Mouse (Mus musculus): Measurements from ENCODE around the gene Zap70.
"Not testable (repeated sequence)": the region's sequence is repeated elsewhere in the genome, so short reads cannot be mapped to it uniquely, and the experiment has no call there.

Gene Zap70

DNA sequence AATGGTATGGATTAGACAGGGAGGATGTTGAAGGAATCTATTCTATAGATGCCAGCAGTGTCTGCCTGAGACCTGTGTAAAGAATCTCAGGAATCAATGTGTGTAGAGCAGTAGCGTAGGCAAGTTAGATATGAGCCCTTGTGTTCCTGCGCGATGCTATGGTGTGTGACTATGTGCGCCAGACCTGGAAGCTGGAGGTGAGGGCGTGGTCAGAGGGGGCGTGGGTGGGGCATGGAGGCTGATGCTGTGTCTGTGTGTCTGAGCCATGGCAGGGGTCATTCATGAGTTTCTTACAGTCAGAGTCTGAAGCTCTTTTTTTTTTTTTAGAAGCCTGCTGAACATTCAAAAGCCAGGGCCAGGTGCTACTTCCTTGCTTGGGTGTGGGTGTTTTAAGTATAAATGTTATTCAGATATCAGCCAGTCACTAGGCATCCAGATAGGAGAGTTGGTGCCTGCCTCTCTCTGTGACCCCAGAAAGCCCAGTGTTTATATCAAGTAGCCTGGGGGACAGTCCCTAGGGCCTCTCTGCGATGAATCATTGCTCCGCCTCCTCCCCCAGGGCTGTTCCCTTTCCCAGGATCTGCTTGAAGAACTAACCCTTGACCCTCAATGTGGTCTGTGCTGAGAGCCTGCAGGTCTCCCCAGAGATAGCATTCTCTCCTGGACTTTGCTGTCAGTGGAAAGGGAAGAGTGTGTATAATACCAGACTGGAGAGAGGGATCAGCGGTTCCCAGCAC is 10.8 kb downstream of the Zap70 start:
- DNase-seq (ENCODE audit: low read depth, low spot score): no peak

DNA sequence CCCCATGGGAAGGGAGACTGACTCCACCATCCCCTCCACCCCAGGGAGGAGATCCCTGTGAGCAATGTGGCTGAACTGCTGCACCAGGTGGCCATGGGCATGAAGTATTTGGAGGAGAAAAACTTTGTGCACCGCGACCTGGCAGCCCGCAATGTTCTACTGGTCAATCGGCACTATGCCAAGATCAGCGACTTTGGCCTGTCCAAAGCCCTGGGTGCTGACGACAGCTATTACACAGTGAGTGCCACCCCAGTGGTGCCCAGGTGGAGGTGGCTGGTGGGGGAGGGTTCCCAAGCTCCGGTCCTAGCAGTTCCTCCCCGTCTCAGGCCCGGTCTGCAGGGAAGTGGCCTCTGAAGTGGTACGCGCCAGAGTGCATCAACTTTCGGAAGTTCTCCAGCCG is 19.2 kb downstream of the Zap70 start:
- DNase-seq (ENCODE audit: low read depth, low spot score): no peak

DNA sequence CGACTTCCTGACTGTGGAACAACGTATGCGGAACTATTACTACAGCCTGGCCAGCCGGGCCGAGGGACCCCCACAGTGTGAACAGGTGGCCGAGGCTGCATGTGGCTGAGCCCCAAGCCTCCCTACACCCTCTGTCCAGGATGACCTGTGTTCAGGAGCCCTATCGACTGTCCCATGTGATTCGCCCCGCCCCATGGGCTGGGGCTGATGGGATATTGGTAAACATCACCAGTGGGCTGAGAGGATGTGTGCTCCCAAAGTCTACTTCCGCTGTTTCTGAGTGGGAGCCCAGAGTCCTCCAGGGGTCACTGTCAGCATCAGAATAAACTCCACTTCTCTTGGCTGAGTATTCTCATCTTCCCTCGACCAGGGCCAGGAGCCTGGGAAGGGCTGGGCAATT is 20.9 kb downstream of the Zap70 start:
- no peak for DNase-seq (ENCODE audit: low read depth, low spot score)

DNA sequence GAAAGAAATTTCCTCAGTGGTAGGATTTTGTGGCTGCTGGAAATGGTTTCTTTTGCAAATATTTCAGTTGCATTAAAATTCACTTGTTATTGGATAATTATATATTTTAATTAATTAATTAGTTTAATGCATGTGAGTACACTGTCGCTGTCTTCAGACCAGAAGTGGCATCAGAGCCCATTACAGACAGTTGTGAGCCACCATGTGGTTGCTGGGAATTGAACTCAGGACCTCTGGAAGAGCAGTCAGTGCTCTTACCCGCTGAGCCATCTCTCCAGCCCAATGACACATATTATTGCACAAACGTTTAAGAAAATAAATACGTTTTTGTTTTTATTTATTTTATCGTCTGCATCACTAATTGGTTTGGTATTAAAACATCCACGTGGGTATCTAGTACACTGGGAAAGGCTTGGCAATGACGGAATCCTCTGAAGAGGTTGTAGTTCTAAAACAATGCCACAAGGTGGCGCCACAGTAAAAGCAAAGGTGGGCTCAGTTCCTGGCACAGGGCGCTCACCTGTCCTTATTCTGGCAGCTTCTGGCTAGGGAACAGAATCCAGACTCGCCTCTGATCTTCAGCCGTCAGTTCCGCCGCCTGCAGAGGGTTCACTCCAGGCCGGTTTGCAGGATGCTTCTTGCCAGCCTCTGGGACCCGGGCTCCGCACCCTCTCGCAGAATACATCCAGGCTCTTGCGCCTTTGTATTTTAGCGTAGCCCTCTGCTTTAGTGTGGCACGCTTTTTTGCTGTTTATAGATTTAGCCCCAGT is 23.0 kb downstream of the Zap70 start:
- DNase-seq (ENCODE audit: low read depth, low spot score): peak; percentile 69

DNA sequence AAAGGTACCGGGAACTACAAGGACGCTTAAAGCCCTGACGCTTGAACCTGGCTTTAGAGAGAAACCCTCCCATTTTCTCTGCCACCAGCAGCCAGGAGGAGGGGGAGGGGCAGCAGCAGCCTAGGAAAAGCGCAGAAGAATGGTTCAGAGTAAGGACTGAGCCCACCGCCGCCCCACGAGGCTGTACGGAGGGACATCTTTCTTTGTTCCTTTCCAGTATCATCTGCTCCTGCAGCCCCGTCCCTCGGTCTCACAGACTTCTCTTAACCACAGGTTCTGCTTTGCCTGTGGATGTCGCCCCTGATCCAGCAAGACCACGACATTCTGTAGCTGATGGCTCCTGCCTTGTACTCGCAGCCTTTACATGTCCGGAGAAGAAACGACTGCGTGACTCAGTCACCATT is 23.6 kb downstream of the Zap70 start:
- no peak for DNase-seq (ENCODE audit: low read depth, low spot score)

DNA sequence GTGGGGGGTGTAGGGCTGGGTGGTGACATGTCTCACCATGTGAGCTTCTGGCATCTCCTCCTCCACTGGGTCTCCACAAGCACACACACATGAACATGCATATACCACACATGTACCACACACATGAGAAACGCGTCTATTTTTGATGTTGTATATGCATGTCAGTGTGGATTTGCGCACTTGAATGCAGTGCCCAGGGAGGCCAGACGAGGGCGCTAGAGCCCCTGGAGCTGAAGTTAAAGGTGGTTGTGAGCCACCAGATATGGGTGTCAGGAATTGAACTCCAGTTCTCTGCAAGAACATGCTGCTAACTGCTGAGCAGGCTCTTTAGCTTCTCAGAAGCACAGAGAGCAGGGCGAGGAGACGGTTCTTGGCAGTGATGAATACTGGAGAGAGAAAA is 24.8 kb downstream of the Zap70 start:
- DNase-seq (ENCODE audit: low read depth, low spot score): no peak

DNA sequence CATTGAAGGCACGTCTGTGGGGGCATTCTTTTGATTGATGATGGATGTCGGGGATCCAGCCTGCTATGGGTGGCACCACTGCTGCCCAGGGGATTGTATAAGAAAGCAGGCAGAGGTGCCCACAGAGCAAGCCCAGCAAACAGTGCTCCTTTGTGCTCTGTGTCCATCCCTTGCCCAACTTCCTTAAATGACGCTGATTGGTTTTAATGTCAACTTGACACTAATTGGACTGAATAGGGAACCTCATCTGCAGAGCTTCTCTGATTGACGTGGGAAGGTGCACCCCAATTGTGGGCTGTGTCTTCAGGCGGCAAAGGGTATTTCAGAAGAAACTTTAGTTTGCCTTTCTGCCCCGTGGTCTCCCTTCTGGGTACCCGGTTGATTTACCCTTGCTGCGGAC is 27.8 kb downstream of the Zap70 start:
- DNase-seq (ENCODE audit: low read depth, low spot score): no peak

DNA sequence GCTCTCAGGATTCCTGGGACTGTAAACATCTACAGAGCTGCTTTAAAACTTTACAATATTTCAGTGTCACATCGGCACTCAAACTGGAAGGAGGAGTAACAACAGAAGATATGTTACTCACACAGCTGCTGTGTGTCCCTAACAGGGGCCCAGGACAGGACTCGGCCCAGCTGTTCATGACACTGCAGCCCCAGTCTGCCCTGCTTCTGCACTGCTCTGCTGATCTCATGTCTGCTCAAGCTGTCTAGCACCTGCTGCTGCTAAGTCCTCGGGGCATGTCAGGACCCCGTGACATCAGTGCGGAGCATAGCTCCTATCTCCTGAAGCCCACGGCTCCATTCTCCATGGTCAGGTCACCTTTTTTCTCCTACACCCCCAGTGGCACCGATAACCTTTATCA is 35.1 kb downstream of the Zap70 start:
- no peak for DNase-seq (ENCODE audit: low read depth, low spot score)

DNA sequence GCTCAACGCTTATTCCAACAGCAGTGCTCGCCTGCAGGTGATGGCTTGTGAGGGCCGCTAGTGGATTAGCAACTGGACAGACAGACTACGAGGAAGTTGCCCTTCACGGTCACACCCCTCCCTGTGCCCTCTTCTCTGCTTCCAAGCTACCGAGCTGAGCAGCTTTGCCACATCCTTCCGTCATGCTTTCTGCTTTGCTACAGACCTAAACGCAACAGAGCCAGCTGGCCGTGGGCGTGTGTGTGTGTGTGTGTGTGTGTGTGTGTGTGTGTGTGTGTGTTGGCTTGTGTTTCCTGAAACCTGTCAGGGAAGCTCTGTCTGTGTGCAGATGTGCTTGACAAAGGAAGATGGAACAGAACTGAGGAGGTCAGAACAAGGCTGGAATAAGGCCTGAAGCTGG is 35.9 kb downstream of the Zap70 start:
- no peak for DNase-seq (ENCODE audit: low read depth, low spot score)

DNA sequence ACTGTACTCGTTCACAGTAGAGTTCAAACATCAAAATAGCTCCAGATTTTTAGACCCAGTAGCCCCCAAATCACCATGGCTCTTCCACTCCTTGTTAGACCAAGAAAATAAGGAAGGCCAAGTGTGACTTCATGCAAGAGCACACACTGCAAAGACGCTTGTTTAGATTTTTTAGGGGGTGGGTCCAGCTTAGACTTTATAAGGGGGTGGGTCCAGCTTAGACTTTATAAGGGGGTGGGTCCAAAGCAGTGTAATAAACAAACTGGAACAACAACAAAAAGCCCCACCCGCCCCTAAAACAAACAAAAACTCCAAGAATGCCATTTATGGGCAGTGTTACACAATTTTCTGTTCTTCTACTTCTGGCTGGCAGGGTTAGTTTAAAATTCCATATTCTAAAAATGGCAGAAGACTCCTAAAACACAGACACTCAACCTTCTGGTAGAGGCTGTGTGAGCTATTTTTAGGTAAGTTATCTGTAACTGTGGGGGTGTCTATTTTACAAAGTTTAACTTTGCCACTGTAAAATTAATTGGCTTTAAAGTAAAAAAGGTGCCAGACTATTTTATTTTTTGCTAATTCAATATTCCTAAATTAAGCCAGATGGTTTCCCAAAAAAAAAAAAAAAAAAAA is 38.9 kb downstream of the Zap70 start:
- no peak for DNase-seq (ENCODE audit: low read depth, low spot score)

DNA sequence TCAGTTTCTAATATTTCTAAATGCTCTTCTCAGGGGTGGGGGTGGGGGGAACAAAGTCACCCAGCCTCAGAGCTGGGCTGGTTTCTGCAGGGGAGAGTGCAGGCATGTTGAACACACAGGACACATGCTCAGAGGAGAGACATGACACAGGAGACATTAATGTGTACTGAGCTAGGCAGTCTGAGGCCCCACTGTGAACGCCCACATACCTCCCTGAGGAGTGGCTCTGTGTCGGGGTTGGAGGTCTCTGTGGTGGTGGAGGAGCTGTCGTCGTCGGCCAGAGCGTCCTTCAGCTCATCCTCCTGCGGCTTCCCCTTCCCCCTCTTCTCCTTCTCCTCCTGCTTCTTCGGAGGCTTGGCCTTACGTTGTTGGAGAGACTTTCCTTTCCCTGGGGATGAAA is 42.7 kb downstream of the Zap70 start:
- no peak for DNase-seq (ENCODE audit: low read depth, low spot score)

DNA sequence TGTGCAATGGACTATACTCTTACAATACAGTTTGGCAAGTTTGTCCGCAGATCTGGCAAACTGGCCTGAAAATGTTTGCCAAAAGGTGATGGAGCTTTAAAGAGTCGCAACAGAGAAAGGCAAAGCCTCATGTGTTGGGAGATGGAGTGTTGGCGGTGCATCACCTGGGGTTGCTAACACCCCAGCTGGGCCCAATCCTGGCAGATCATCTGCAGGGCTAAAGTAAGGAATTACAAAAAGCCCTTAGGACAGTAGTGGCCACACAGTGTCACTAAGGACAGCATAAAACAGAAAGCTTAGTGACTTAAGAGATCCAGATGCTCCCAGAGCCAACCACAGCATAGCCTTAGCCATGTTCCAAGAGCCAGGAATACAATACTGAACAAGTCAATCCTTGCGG is 43.2 kb downstream of the Zap70 start:
- DNase-seq (ENCODE audit: low read depth, low spot score): no peak

DNA sequence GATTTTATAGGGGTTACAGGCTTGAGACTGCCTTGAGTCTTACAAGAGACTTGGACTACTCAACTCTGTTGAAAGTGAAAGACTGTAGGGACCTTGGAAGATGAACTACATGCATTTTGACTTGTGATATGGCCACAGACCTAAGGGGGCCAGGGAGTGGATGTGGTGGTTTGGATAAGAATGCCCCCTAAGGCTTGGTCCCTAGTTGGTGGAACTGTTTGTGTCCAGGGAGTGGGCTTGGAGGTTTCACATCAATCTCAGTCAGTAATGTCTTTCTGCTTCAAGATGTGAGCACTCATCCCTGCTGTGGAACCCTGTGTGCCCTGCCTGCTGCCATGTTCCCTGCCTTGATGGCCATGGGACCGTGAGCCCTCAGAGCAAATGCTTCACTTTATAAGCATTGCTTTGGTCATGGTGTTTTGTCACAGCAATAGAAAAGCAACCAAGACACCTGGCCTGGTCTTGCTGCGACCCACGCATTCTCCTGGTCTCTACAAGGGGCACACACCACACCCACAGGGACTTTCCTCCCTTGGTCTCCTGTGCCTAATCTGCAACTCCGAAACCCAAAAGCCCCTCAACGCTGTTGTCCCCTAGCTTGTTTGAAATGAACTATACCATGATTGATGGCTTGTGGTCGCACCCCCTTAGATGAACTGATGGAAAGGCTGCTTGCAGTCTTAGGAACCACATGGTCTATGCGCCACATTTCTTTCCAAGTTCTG is 44.7 kb downstream of the Zap70 start:
- DNase-seq (ENCODE audit: low read depth, low spot score): no peak

DNA sequence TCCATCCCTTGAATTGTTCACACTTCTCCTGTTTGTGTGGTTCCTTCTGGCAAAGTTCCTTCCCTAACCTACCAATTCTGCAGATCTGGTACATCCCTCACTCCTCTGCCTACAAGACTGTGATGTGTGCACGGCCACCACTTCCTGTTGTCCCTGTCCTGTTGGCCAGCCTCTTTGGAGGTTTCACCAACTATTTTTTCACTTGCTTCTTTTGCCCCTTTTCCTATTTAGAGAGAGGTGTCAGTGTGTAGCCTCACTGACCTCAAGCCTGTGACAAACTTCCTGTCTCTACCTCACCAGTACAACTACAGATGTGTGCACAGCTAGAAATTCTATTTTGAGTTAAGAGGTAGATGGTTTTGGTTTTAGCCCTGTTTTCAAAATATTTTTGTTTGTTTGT is 45.5 kb downstream of the Zap70 start:
- DNase-seq (ENCODE audit: low read depth, low spot score): no peak

DNA sequence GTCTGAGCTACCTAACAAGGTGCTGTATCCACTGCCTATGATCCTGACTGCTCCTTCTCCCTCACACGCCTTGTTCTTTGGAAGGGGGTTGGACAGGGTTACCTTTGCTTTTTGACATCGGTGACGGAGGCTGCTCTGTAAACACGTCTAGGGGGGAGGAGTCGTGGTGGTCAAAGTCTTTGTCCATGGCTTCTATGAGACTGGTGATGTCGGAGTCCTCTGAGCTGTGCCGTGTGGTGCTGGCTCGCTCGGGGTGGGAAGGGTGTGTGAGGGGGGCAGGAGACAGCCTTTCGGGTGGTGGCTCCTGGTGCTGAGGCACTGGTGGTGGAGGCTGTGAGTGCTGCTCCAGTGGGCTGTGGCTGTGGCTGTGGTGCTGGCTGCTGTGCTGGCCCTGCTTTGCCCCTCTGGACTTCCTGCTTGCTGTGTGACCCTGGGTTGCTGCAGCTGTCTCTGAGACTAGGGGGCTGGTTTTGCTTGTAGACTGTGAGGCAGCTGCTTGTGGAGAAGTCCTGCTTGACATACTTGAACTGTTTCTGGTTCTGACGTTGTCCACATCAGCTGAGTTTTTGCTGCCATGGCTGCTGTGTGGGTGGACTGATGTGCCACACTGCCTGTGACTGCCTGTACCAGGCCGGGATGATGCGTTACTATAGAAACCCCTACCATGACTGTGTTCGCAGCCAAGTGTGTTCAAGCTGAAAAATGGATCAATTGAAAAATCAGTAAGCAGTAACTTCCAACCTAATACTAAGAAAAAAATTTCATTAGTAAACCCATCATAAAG is 46.4 kb downstream of the Zap70 start:
- no peak for DNase-seq (ENCODE audit: low read depth, low spot score)

DNA sequence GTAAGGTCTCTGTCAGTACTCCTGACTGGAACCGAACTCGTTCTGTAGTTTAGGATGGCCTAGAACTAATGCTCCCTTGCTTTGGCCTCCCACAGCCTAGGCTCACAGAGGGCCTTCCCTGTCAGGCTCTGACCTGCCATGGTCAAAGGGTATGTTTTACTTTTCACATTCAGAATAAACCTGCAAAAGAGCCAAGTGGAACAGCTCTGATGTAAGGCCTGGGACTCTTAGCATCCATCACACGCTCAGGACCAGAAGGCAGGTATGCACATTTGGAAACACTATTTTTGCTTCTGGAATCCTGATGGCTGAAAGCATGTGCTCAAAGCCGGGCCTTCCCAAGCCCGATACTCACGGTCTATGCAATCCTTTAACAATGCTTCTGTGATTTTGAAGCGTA is 50.2 kb downstream of the Zap70 start:
- no peak for DNase-seq (ENCODE audit: low read depth, low spot score)

DNA sequence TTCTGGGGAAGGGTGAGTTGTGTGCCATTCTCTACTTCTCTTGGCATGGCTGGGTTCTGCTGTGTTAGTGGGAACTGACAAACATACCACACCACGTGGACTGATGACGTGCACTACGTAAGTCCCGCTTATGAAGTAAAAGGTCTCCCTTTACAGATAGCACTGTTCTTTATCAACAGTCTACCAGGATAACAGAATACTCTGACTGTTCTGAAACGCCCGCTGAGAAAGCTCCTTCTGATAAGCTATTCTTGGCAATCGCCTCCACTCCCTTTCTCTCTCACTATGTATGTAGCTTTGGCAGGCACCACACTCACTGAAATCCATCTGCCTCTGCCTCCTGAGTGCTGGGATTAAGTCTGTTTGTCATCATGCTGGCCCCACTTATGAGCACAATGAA is 51.8 kb downstream of the Zap70 start:
- no peak for DNase-seq (ENCODE audit: low read depth, low spot score)

DNA sequence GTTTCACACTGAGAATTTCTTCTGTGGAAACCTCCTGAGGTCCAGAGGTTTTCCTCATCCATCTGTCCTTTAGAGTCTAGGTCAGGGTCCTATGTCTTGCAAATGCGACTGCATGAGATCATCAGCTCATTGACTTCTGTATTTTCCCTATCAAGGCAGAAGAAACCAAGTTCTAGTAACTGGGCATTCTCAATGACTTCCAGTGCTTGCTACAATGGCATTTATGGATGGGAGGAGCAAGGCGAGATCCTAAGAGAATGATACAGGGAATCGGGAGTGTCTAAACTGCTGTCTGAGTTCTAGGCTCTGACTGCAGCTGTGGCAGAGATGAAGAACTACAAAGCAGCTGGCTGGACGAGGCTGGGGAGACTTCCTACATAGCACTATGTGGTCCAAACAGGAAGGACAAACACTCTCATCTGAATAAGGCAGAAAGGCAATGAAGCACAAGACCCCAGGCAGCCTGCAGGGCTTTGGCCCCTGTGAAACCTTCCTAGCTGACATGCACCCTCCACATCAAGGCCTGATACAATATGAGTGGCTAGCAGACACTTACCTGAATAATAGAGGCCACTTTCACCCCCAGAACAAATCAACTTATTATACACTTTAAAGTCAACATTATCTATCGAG is 52.8 kb downstream of the Zap70 start:
- DNase-seq (ENCODE audit: low read depth, low spot score): no peak

DNA sequence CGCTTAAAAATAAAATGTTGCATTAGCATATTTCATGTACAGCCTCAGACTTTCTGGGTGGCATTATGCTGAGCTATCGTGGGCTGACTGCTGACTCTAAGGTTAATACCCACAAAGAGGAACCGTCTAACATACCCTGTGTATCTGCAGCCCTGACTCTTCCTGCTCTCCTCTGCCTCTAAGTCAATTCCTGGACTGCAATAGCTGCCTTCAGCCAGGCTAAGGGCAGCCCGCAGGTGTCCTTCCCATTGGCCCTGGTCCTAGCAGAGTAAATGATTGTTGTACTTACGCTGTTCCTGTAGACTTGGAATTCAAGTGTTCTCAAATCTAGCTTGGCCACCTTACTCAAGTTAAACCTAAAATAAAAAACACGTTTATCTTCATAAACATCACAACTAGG is 53.6 kb downstream of the Zap70 start:
- no peak for DNase-seq (ENCODE audit: low read depth, low spot score)

DNA sequence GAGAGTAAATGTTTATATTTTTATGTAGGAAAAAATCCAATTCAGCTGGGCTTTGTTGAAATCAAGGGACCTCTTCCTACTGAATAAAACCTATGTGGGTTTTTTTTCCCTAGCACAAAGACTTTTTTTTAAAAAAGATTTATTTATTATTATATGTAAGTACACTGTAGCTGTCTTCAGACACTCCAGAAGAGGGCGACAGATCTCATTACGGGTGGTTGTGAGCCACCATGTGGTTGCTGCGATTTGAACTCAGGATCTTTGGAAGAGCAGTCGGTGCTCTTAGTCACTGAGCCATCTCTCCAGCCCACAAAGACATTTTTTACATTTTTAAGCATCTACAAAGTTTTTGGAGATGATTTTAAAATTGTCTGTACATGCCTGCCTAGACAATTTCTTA is 60.3 kb downstream of the Zap70 start:
- not testable (repeated sequence) for DNase-seq (ENCODE audit: low read depth, low spot score)

DNA sequence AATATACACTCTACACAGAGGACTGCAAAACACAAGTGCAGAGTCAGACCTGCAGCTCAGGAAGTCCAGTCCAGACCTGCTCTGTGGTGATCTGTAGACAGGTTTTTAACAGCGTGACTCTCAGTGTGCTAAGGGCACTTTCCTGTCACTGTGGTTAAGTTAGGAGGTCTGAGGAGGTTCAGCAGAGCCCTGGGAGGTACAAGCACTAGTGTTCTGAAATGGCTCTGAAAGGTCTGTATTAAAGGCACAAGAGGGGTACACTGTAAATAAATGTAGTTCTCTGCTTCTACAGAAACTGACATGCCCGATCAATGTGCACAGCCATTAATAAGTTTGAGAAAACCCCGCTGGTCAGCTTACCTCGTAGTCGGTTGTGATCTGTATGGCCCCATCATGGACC is 62.8 kb downstream of the Zap70 start:
- DNase-seq (ENCODE audit: low read depth, low spot score): no peak

Data from retina, postnatal 7 days (tissue).